Mouse (Mus musculus): ENCODE measurements at regions not wholly inside any gene's neighbourhood (a gene's known extent, or its start where the extent isn't known, plus 50 kb on each side); places are given as distances from the start of the nearest gene placed in this dataset.

DNA sequence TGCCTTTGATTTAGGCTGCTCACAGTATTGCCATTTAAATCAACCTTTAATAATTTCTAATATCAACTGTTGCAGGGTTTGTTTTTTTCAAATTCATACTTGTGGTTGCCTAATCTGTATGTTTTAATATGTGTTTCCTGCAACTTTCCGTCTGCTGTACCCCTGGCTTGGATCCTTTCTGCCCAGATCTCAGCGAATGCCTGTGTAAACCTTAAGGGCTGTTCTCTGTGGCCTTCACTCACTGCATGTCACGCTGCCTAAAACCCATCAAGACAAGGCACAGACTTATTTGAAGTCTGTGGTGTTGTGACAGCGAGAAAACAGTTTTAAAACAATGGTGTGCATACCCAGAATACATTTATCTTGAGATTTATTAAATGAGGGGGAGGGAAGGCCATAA is 346.8 kb upstream of the G2e3 start:
- TF ChIP-seq POLR2A (IDR thresholded peaks at IDR 0.05; ENCODE audit: control insufficient read depth, low read depth, low read length) (no peak), CTCF (IDR thresholded peaks at IDR 0.05; ENCODE audit: control insufficient read depth, insufficient read depth, insufficient replicate concordance, low read depth, low read length) (no peak)
